10 mouse cellular contexts compared by ENCODE assay signal in the genomic region with DNA sequence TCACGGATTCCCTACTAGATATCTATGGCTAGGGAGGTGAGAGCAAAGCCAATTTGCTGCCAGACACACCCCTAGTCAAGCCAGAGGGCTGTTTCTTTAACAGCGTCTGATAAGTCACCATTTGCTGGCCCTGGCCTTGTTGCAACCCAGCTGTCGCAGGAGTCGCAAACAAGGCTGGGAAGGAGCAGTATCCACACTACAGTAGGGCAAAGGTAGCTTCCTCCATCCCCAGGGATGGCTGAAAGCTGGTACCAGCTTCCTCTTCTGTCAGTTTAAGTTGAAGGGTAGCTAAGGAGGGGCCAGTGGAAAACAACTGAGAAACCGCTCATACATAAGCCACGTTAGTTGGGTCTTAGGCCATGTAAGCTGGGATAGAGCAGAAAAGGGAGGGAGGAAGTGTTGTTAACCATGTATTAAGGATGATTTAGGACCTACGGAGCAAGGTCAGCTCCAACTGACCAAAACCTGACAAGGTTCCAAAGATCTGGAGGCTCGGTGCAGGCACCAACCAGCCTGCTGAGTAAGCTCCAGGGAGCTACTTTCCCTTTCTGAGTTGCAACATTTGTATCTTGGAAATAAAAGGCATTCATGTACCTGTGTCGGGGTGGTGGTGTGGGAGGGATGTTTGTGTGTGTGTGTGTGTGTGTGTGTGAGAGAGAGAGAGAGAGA. TPM values are rescaled to one million over a fixed set of nuclear protein-coding genes. Genes with fewer than 3 reads are reported as not detected.
DNase-seq lines count a peak whose midpoint lies in the region; ATAC-seq and TF ChIP-seq lines count a peak whose summit lies in the region.
"Had no signal": no experiment of that assay in that cellular context is flagged by ENCODE, and none has a peak within 500 bp of the region (broad histone marks: within the 10 kb centered on the region; RNA-seq: fewer than 3 reads in every experiment).

No protein-coding gene starts in this region.

- no peak overlapping the region for H3K4me2 ChIP-seq in midbrain, embryonic 11.5 days
- H3K4me2 ChIP-seq in midbrain, embryonic 15.5 days, result no peak overlapping the region
- H3K4me2 ChIP-seq in stomach, embryonic 15.5 days, result peak overlapping the region; percentile 52
- no peak overlapping the region for H3K4me2 ChIP-seq in forebrain, embryonic 15.5 days (replicated peaks)
- no peak overlapping the region for H3K4me2 ChIP-seq in forebrain, embryonic 16.5 days (ENCODE audit: low read length)
- H3K4me2 ChIP-seq: forebrain, embryonic 12.5 days had no signal

- no peak overlapping the region for H3K9ac ChIP-seq in midbrain, embryonic 11.5 days (ENCODE audit: low read length)
- H3K9ac ChIP-seq in midbrain, embryonic 15.5 days, result no peak overlapping the region
- H3K9ac ChIP-seq in stomach, embryonic 15.5 days, result no peak overlapping the region
- H3K9ac ChIP-seq in forebrain, embryonic 15.5 days (replicated peaks), result no peak overlapping the region
- H3K9ac ChIP-seq in forebrain, embryonic 16.5 days (replicated peaks; ENCODE audit: low read depth, low read length), result no peak overlapping the region
- H3K9ac ChIP-seq: forebrain, embryonic 12.5 days; liver, embryonic 14.5 days had no signal

- H3K4me1 ChIP-seq in midbrain, embryonic 11.5 days (ENCODE audit: control insufficient read depth, insufficient read depth, low read length), result peaks cover 25% of the 10 kb centered on the region
- peaks cover 24% of the 10 kb centered on the region for H3K4me1 ChIP-seq in midbrain, embryonic 15.5 days
- H3K4me1 ChIP-seq in embryonic facial prominence, embryonic 10.5 days, result peaks cover 50% of the 10 kb centered on the region
- H3K4me1 ChIP-seq in kidney, adult 2 months (ENCODE audit: control insufficient read depth, insufficient read depth, low read length), result peaks cover 3% of the 10 kb centered on the region; the same call in 1 of the 2 replicates
- peaks cover 48% of the 10 kb centered on the region for H3K4me1 ChIP-seq in stomach, embryonic 15.5 days
- H3K4me1 ChIP-seq in forebrain, embryonic 15.5 days, result peaks cover 26% of the 10 kb centered on the region
- H3K4me1 ChIP-seq in forebrain, embryonic 16.5 days (replicated peaks; ENCODE audit: control insufficient read depth, insufficient read depth, low read length), result peaks cover 25% of the 10 kb centered on the region

- peak; percentile 73 for DNase-seq in midbrain, embryonic 11.5 days (ENCODE audit: low spot score, missing footprints)
- DNase-seq in embryonic facial prominence, embryonic 10.5 days (ENCODE audit: low spot score), result no peak
- peak; percentile 65 for DNase-seq in kidney, adult 2 months
- DNase-seq in thymus, postnatal 36 days, result no peak

- no peak for TF ChIP-seq CTCF in kidney, adult 2 months (conservative IDR thresholded peaks at IDR 0.05; ENCODE audit: insufficient read depth, insufficient read length, low read depth, low read length)

- H3K27ac ChIP-seq in midbrain, embryonic 11.5 days (ENCODE audit: low read depth, low read length), result no peak overlapping the region
- no peak overlapping the region for H3K27ac ChIP-seq in midbrain, embryonic 15.5 days
- H3K27ac ChIP-seq in embryonic facial prominence, embryonic 10.5 days (replicated peaks), result 0 out of 2 replicates have a peak overlapping the region, but pooled peaks have one; percentile 2
- H3K27ac ChIP-seq in kidney, adult 2 months (ENCODE audit: insufficient read depth, low read depth, low read length), result peak overlapping the region; percentile 74
- peak overlapping the region; percentile 63 for H3K27ac ChIP-seq in stomach, embryonic 15.5 days
- H3K27ac ChIP-seq in forebrain, embryonic 15.5 days (replicated peaks), result no peak overlapping the region
- H3K27ac ChIP-seq in forebrain, embryonic 16.5 days (ENCODE audit: low read length), result no peak overlapping the region
- H3K27ac ChIP-seq: forebrain, embryonic 12.5 days; liver, embryonic 14.5 days had no signal

- WGBS in midbrain, embryonic 11.5 days, result 86% methylated on average over 9 of the region's 9 CpGs
- WGBS in midbrain, embryonic 15.5 days, result 75% methylated on average over 9 of the region's 9 CpGs
- 74% methylated on average over 9 of the region's 9 CpGs for WGBS in embryonic facial prominence, embryonic 10.5 days
- WGBS in kidney, adult 2 months, result 30% methylated on average over 9 of the region's 9 CpGs
- 37% methylated on average over 9 of the region's 9 CpGs for WGBS in stomach, embryonic 15.5 days
- WGBS in forebrain, embryonic 15.5 days, result 80% methylated on average over 9 of the region's 9 CpGs
- WGBS in forebrain, embryonic 16.5 days, result 75% methylated on average over 9 of the region's 9 CpGs

- ATAC-seq in midbrain, embryonic 11.5 days (ENCODE audit: low FRiP score), result no peak
- ATAC-seq in midbrain, embryonic 15.5 days (replicated peaks), result no peak
- no peak for ATAC-seq in stomach, embryonic 15.5 days (ENCODE audit: insufficient read depth, low FRiP score, low read depth)
- no peak for ATAC-seq in forebrain, embryonic 15.5 days (replicated peaks)
- ATAC-seq in forebrain, embryonic 16.5 days, result no peak

- no peaks in the 10 kb centered on the region for H3K36me3 ChIP-seq in midbrain, embryonic 11.5 days (ENCODE audit: control insufficient read depth, insufficient read depth, low read length)
- H3K36me3 ChIP-seq in midbrain, embryonic 15.5 days (replicated peaks), result no peaks in the 10 kb centered on the region
- H3K36me3 ChIP-seq in embryonic facial prominence, embryonic 10.5 days (replicated peaks), result peaks cover 23% of the 10 kb centered on the region
- H3K36me3 ChIP-seq in kidney, adult 2 months (ENCODE audit: control insufficient read depth, insufficient read depth, low read length), result no peaks in the 10 kb centered on the region
- H3K36me3 ChIP-seq in stomach, embryonic 15.5 days, result 0 out of 2 replicates have a peak, but pooled peaks cover 3% of the 10 kb centered on the region
- H3K36me3 ChIP-seq in forebrain, embryonic 15.5 days, result no peaks in the 10 kb centered on the region
- no peaks in the 10 kb centered on the region for H3K36me3 ChIP-seq in forebrain, embryonic 16.5 days (ENCODE audit: control insufficient read depth, insufficient read depth)
- H3K36me3 ChIP-seq: forebrain, embryonic 12.5 days had no signal

- TF ChIP-seq POLR2A in kidney, adult 2 months (IDR thresholded peaks at IDR 0.05; ENCODE audit: low read depth, low read length), result no peak

- H3K4me3 ChIP-seq in midbrain, embryonic 11.5 days (ENCODE audit: low read depth, low read length), result no peak overlapping the region
- no peak overlapping the region for H3K4me3 ChIP-seq in midbrain, embryonic 15.5 days
- H3K4me3 ChIP-seq in embryonic facial prominence, embryonic 10.5 days, result no peak overlapping the region
- no peak overlapping the region for H3K4me3 ChIP-seq in kidney, adult 2 months (ENCODE audit: insufficient read depth, low read depth, low read length)
- H3K4me3 ChIP-seq in stomach, embryonic 15.5 days (replicated peaks), result peak overlapping the region; percentile 20; the same call in 1 of the 2 replicates
- no peak overlapping the region for H3K4me3 ChIP-seq in forebrain, embryonic 15.5 days
- H3K4me3 ChIP-seq in forebrain, embryonic 16.5 days (replicated peaks; ENCODE audit: low read length), result no peak overlapping the region
- H3K4me3 ChIP-seq: forebrain, embryonic 12.5 days had no signal

- H3K9me3 ChIP-seq in midbrain, embryonic 11.5 days (ENCODE audit: control insufficient read depth, low read length), result no peaks in the 10 kb centered on the region
- no peaks in the 10 kb centered on the region for H3K9me3 ChIP-seq in midbrain, embryonic 15.5 days
- H3K9me3 ChIP-seq in embryonic facial prominence, embryonic 10.5 days, result no peaks in the 10 kb centered on the region
- no peaks in the 10 kb centered on the region for H3K9me3 ChIP-seq in stomach, embryonic 15.5 days
- H3K9me3 ChIP-seq in forebrain, embryonic 15.5 days, result no peaks in the 10 kb centered on the region
- no peaks in the 10 kb centered on the region for H3K9me3 ChIP-seq in forebrain, embryonic 16.5 days (ENCODE audit: control insufficient read depth, low read length)
- H3K9me3 ChIP-seq: forebrain, embryonic 12.5 days had no signal

- no peaks in the 10 kb centered on the region for H3K27me3 ChIP-seq in midbrain, embryonic 11.5 days (ENCODE audit: control insufficient read depth, insufficient read depth, low read length)
- H3K27me3 ChIP-seq in midbrain, embryonic 15.5 days (replicated peaks), result no peaks in the 10 kb centered on the region; the same call in 1 of the 2 replicates
- H3K27me3 ChIP-seq in embryonic facial prominence, embryonic 10.5 days (replicated peaks; ENCODE audit: low read depth, poor library complexity, severe bottlenecking), result no peaks in the 10 kb centered on the region; the same call in 1 of the 2 replicates
- no peaks in the 10 kb centered on the region for H3K27me3 ChIP-seq in kidney, adult 2 months (replicated peaks; ENCODE audit: control insufficient read depth, insufficient read depth, low read length)
- no peaks in the 10 kb centered on the region for H3K27me3 ChIP-seq in stomach, embryonic 15.5 days (replicated peaks)
- H3K27me3 ChIP-seq in forebrain, embryonic 15.5 days, result no peaks in the 10 kb centered on the region
- H3K27me3 ChIP-seq in forebrain, embryonic 16.5 days (replicated peaks; ENCODE audit: control insufficient read depth, insufficient read depth, low read length), result no peaks in the 10 kb centered on the region
- H3K27me3 ChIP-seq: forebrain, embryonic 12.5 days had no signal

RNA-seq across cellular contexts. Expression of gene Sparc, which starts 7.8 kb away (rescaled TPM):
- 411 and 428 TPM in 2 replicates for polyA plus RNA-seq in midbrain, embryonic 11.5 days (2014; fragmentation: Nextera tagmentation; extraction: Ambion mirVana)
- polyA plus RNA-seq in midbrain, embryonic 15.5 days (2015; fragmentation: Nextera tagmentation; extraction: Ambion mirVana), result 482 and 547 TPM in 2 replicates
- polyA plus RNA-seq in embryonic facial prominence, embryonic 10.5 days (2016; fragmentation: Nextera tagmentation; extraction: Ambion mirVana), result 269 and 310 TPM in 2 replicates
- 585 and 720 TPM in 2 replicates for polyA plus RNA-seq in kidney, adult 2 months (2012; rRNA removed)
- polyA plus RNA-seq in stomach, embryonic 15.5 days (2015; fragmentation: Nextera tagmentation; extraction: Ambion mirVana), result 1,683 and 1,927 TPM in 2 replicates
- 320 and 352 TPM in 2 replicates for polyA plus RNA-seq in forebrain, embryonic 15.5 days (2015; fragmentation: Nextera tagmentation; extraction: Ambion mirVana)
- polyA plus RNA-seq in forebrain, embryonic 16.5 days (2015; fragmentation: Nextera tagmentation; extraction: Ambion mirVana), result 316 and 452 TPM in 2 replicates

RNA-seq across cellular contexts. Expression of gene Atox1, which starts 45.9 kb away (rescaled TPM):
- 217 and 224 TPM in 2 replicates for polyA plus RNA-seq in midbrain, embryonic 11.5 days (2014; fragmentation: Nextera tagmentation; extraction: Ambion mirVana)
- 225 and 229 TPM in 2 replicates for polyA plus RNA-seq in midbrain, embryonic 15.5 days (2015; fragmentation: Nextera tagmentation; extraction: Ambion mirVana)
- polyA plus RNA-seq in embryonic facial prominence, embryonic 10.5 days (2016; fragmentation: Nextera tagmentation; extraction: Ambion mirVana), result 266 and 285 TPM in 2 replicates
- 698 and 771 TPM in 2 replicates for polyA plus RNA-seq in kidney, adult 2 months (2012; rRNA removed)
- polyA plus RNA-seq in stomach, embryonic 15.5 days (2015; fragmentation: Nextera tagmentation; extraction: Ambion mirVana), result 385 and 409 TPM in 2 replicates
- 257 and 262 TPM in 2 replicates for polyA plus RNA-seq in forebrain, embryonic 15.5 days (2015; fragmentation: Nextera tagmentation; extraction: Ambion mirVana)
- 218 and 221 TPM in 2 replicates for polyA plus RNA-seq in forebrain, embryonic 16.5 days (2015; fragmentation: Nextera tagmentation; extraction: Ambion mirVana)

RNA-seq across cellular contexts. Expression of gene G3bp1, which starts 54.3 kb away (rescaled TPM):
- polyA plus RNA-seq in midbrain, embryonic 11.5 days (2014; fragmentation: Nextera tagmentation; extraction: Ambion mirVana), result 241 and 244 TPM in 2 replicates
- 104 and 105 TPM in 2 replicates for polyA plus RNA-seq in midbrain, embryonic 15.5 days (2015; fragmentation: Nextera tagmentation; extraction: Ambion mirVana)
- 282 and 290 TPM in 2 replicates for polyA plus RNA-seq in embryonic facial prominence, embryonic 10.5 days (2016; fragmentation: Nextera tagmentation; extraction: Ambion mirVana)
- polyA plus RNA-seq in kidney, adult 2 months (2012; rRNA removed), result 23.3 and 28.3 TPM in 2 replicates
- 145 and 163 TPM in 2 replicates for polyA plus RNA-seq in stomach, embryonic 15.5 days (2015; fragmentation: Nextera tagmentation; extraction: Ambion mirVana)
- 154 and 161 TPM in 2 replicates for polyA plus RNA-seq in forebrain, embryonic 15.5 days (2015; fragmentation: Nextera tagmentation; extraction: Ambion mirVana)
- polyA plus RNA-seq in forebrain, embryonic 16.5 days (2015; fragmentation: Nextera tagmentation; extraction: Ambion mirVana), result 144 and 158 TPM in 2 replicates

Comparison
In these comparisons a context has a peak if more than half of its experiments do, and no peak if none do; other contexts are left out.
1. DNase-seq: peak in midbrain, embryonic 11.5 days (single experiment) and kidney, adult 2 months (single experiment); none in embryonic facial prominence, embryonic 10.5 days (single experiment) and thymus, postnatal 36 days (0 of 2).
2. H3K27ac ChIP-seq: peak in embryonic facial prominence, embryonic 10.5 days (single experiment), kidney, adult 2 months (single experiment) and stomach, embryonic 15.5 days (single experiment); none in midbrain, embryonic 11.5 days (single experiment), midbrain, embryonic 15.5 days (single experiment), forebrain, embryonic 15.5 days (single experiment) and forebrain, embryonic 16.5 days (single experiment).